Mouse (Mus musculus): ENCODE results near the gene U2surp. TPM values are rescaled to one million over a fixed set of nuclear protein-coding genes. Genes with fewer than 3 reads are reported as not detected.

The U2surp gene
- polyA plus RNA-seq, 1 experiment from 2014 or later: 115 TPM

Other genes with a start within 250 kb of the U2surp start
- 5.0 and 5.9 TPM in 2 replicates for gene Chst2, start 105.3 kb downstream of the U2surp start, polyA plus RNA-seq (2015; fragmentation: Nextera tagmentation; extraction: Ambion mirVana)
- gene Paqr9, start 47.7 kb upstream of the U2surp start, polyA plus RNA-seq (2015; fragmentation: Nextera tagmentation; extraction: Ambion mirVana): 0.47 and 0.53 TPM in 2 replicates
- gene Pcolce2, start 125.6 kb upstream of the U2surp start, polyA plus RNA-seq (2015; fragmentation: Nextera tagmentation; extraction: Ambion mirVana): 0.44 and 0.88 TPM in 2 replicates
- 1.2 and 1.4 TPM in 2 replicates for gene Trpc1, start 238.4 kb upstream of the U2surp start, polyA plus RNA-seq (2015; fragmentation: Nextera tagmentation; extraction: Ambion mirVana)